Mouse (Mus musculus) cerebellum, adult 2 months (tissue): ENCODE measurements around the gene Parvb.

ENCODE experiments used
- CTCF ChIP-seq: fragments of 200-500 bp; IDR thresholded peaks from 2 replicates; pipeline ENCODE4 v1.5.1; 2011; ENCODE audit warnings: low read depth, mild to moderate bottlenecking, control low read depth, low read length, moderate library complexity, borderline replicate concordance; ENCODE audit not compliant: insufficient read depth
- POLR2A ChIP-seq: fragments of 200-500 bp; IDR thresholded peaks from 2 replicates; pipeline ENCODE4 v1.6.1; 2011; ENCODE audit warnings: low read length, control low read depth, borderline replicate concordance; ENCODE audit not compliant: insufficient read depth

GRCm38 (mm10) chr15:84364746-84365145 is 132.9 kb downstream of the Parvb start:
- TF ChIP-seq CTCF (no peak), POLR2A (no peak)
